Mouse (Mus musculus) frontal cortex, postnatal 14 days (tissue): ENCODE data around the gene Fank1.

Experiments used
- DNase-seq, 2 experiments: peaks; one replicate each; pipeline ENCODE4 v3.0.0; 2022; ENCODE audit warnings: low spot score in 2 of 2

Gene Fank1

GRCm38 (mm10) chr7:133899391-133899790 lies 122.7 kb downstream of the Fank1 start:
- no peak for DNase-seq

- no peak for DNase-seq
Observed at GRCm38 (mm10) chr7:133908966-133909365, 132.3 kb downstream of the Fank1 start.

- DNase-seq, result no peak
Observed at GRCm38 (mm10) chr7:133909833-133910375, 133.2 kb downstream of the Fank1 start.

GRCm38 (mm10) chr7:133911881-133912280 lies 135.2 kb downstream of the Fank1 start:
- no peak for DNase-seq

- DNase-seq, result no peak
Observed at GRCm38 (mm10) chr7:133916230-133916629, 139.6 kb downstream of the Fank1 start.

- no peak for DNase-seq
Observed at GRCm38 (mm10) chr7:133919306-133919705, 142.6 kb downstream of the Fank1 start.

GRCm38 (mm10) chr7:133919918-133920317 lies 143.3 kb downstream of the Fank1 start:
- peak; percentile 21 to 44 for DNase-seq

- no peak for DNase-seq
Observed at GRCm38 (mm10) chr7:133920724-133921123, 144.1 kb downstream of the Fank1 start.

GRCm38 (mm10) chr7:133921291-133921690 lies 144.6 kb downstream of the Fank1 start:
- no peak for DNase-seq

GRCm38 (mm10) chr7:133923994-133924393 lies 147.3 kb downstream of the Fank1 start:
- DNase-seq, result no peak

- DNase-seq, result no peak
Observed at GRCm38 (mm10) chr7:133925771-133926170, 149.1 kb downstream of the Fank1 start.

- DNase-seq, result no peak
Observed at GRCm38 (mm10) chr7:133928981-133929380, 152.3 kb downstream of the Fank1 start.
